Mouse (Mus musculus) hindbrain, embryonic 14.5 days (tissue): ENCODE data around the gene Pitpnm2. TPM values are rescaled to one million over a fixed set of nuclear protein-coding genes. Genes with fewer than 3 reads are reported as not detected.

Source experiments
- ATAC-seq: fragments of 200-750 bp; cut with Nextera tagmentation; 2 replicates; pipeline ENCODE4 v1.8.0; 2017; ENCODE audit warnings: moderate number of reproducible peaks, mild to moderate bottlenecking, moderate TSS enrichment, moderate library complexity; ENCODE audit not compliant: low FRiP score
- DNase-seq: peaks from one replicate; pipeline ENCODE4 v3.0.0-alpha.2; 2015; ENCODE audit warnings: low spot score
- H3K27ac ChIP-seq: fragments of 300-500 bp; sonication (generic); 2 replicates; pipeline ENCODE4 v1.5.1; 2014; ENCODE audit warnings: mild to moderate bottlenecking, moderate library complexity
- H3K27me3 ChIP-seq: fragments of 300-500 bp; sonication (generic); 2 replicates; pipeline ENCODE4 v1.6.1; 2014; ENCODE audit warnings: mild to moderate bottlenecking, low read length, mixed read lengths; ENCODE audit not compliant: control insufficient read depth, insufficient read depth
- H3K36me3 ChIP-seq: fragments of 300-500 bp; sonication (generic); replicated peaks from 2 replicates; pipeline ENCODE4 v1.6.1; 2014; ENCODE audit not compliant: control insufficient read depth, insufficient read depth
- H3K4me1 ChIP-seq: fragments of 300-500 bp; sonication (generic); replicated peaks from 2 replicates; pipeline ENCODE4 v1.6.1; 2014; ENCODE audit warnings: antibody characterized with exemption, low read length, mixed read lengths; ENCODE audit not compliant: control insufficient read depth, insufficient read depth
- H3K4me2 ChIP-seq: fragments of 300-500 bp; sonication (generic); replicated peaks from 2 replicates; pipeline ENCODE4 v1.6.1; 2014; ENCODE audit warnings: mild to moderate bottlenecking, moderate library complexity
- H3K4me3 ChIP-seq: fragments of 300-500 bp; sonication (generic); replicated peaks from 2 replicates; pipeline ENCODE4 v1.5.1; 2014; ENCODE audit warnings: mild to moderate bottlenecking, low read length
- H3K9ac ChIP-seq: fragments of 300-500 bp; sonication (generic); 2 replicates; pipeline ENCODE4 v1.6.1; 2014
- H3K9me3 ChIP-seq: fragments of 300-500 bp; sonication (generic); 2 replicates; pipeline ENCODE4 v1.6.1; 2016; ENCODE audit warnings: low read length; ENCODE audit not compliant: control insufficient read depth
- WGBS: fragments of 180-500 bp; shearing (Covaris S2); extraction: QIAGEN DNeasy Blood & Tissue Kit; methylation state at CpG from one replicate; pipeline ENCODE4 v1.1.7; 2014; 5-methylcytosine and 5-hydroxymethylcytosine counted together
- polyA plus RNA-seq: library from polyadenylated mRNA; unstranded; fragments of >200 nt; fragmentation: Nextera tagmentation; extraction: Ambion mirVana; gene quantifications from 2 replicates; pipeline ENCODE4 v1.2.1, GENCODE M21; 2014

The Pitpnm2 gene
- polyA plus RNA-seq, 1 experiment from 2014 or later: 13.5 TPM

GRCm38 (mm10) chr5:124192251-124192710 is 57.3 kb downstream of the Pitpnm2 start:
- Histone ChIP-seq H3K9me3 (no peaks in the 10 kb centered on the region), H3K27me3 (no peaks in the 10 kb centered on the region), H3K36me3 (no peaks in the 10 kb centered on the region), H3K4me2 (no peak overlapping the region), H3K4me3 (no peak overlapping the region), H3K27ac (no peak overlapping the region), H3K4me1 (peaks cover 32% of the 10 kb centered on the region), H3K9ac (0 out of 2 replicates have a peak overlapping the region, but pooled peaks have one; percentile 53)
- ATAC-seq (no peak), DNase-seq (no peak)
- WGBS: 86% methylated on average over 7 of the region's 7 CpGs

- no peak for ATAC-seq
- no peak overlapping the region for H3K27ac ChIP-seq
- DNase-seq: no peak
- H3K4me1 ChIP-seq: peaks cover 52% of the 10 kb centered on the region
- 89% methylated on average over 10 of the region's 10 CpGs for WGBS
- no peak overlapping the region for H3K9ac ChIP-seq
- H3K4me2 ChIP-seq: no peak overlapping the region
- H3K4me3 ChIP-seq: no peak overlapping the region
- H3K9me3 ChIP-seq: no peaks in the 10 kb centered on the region
- no peaks in the 10 kb centered on the region for H3K27me3 ChIP-seq
- H3K36me3 ChIP-seq: no peaks in the 10 kb centered on the region
Measured at GRCm38 (mm10) chr5:124190146-124190870, 59.3 kb downstream of the Pitpnm2 start.

GRCm38 (mm10) chr5:124189572-124189981 is 60.0 kb downstream of the Pitpnm2 start:
- DNase-seq (no peak), ATAC-seq (no peak)
- 97% methylated on average over 4 of the region's 4 CpGs for WGBS
- Histone ChIP-seq H3K27ac (no peak overlapping the region), H3K9ac (no peak overlapping the region), H3K4me2 (no peak overlapping the region), H3K36me3 (no peaks in the 10 kb centered on the region), H3K9me3 (no peaks in the 10 kb centered on the region), H3K27me3 (no peaks in the 10 kb centered on the region), H3K4me3 (no peak overlapping the region), H3K4me1 (peaks cover 59% of the 10 kb centered on the region)

- peaks cover 68% of the 10 kb centered on the region for H3K4me1 ChIP-seq
Measured at GRCm38 (mm10) chr5:124187508-124188311, 61.9 kb downstream of the Pitpnm2 start.

GRCm38 (mm10) chr5:124186981-124187507 is 62.5 kb downstream of the Pitpnm2 start:
- ATAC-seq: peak; percentile 84
- Histone ChIP-seq H3K27me3 (no peaks in the 10 kb centered on the region), H3K4me1 (peaks cover 63% of the 10 kb centered on the region), H3K4me2 (peak overlapping the region; percentile 62), H3K36me3 (no peaks in the 10 kb centered on the region), H3K4me3 (peak overlapping the region; percentile 29), H3K9ac (peak overlapping the region; percentile 60), H3K9me3 (no peaks in the 10 kb centered on the region), H3K27ac (peak overlapping the region; percentile 88)
- 4% methylated on average over 22 of the region's 22 CpGs for WGBS
- peak; percentile 74 for DNase-seq

More at GRCm38 (mm10) chr5:124187508-124188311, 61.9 kb downstream of the Pitpnm2 start:
- Histone ChIP-seq H3K9me3 (no peaks in the 10 kb centered on the region), H3K4me3 (0 out of 2 replicates have a peak overlapping the region, but pooled peaks have one; percentile 29), H3K4me2 (peak overlapping the region; percentile 62), H3K36me3 (no peaks in the 10 kb centered on the region), H3K9ac (peak overlapping the region; percentile 60), H3K27ac (peak overlapping the region; percentile 88), H3K27me3 (no peaks in the 10 kb centered on the region)
- WGBS: 41% methylated on average over 12 of the region's 12 CpGs
- no peak for ATAC-seq
- no peak for DNase-seq

GRCm38 (mm10) chr5:124186465-124186854 is 63.1 kb downstream of the Pitpnm2 start:
- peaks cover 63% of the 10 kb centered on the region for H3K4me1 ChIP-seq
- 46% methylated on average over 10 of the region's 10 CpGs for WGBS
- H3K9ac ChIP-seq: peak overlapping the region; percentile 60
- H3K27me3 ChIP-seq: no peaks in the 10 kb centered on the region
- DNase-seq (no peak), ATAC-seq (peak; percentile 31; the same call in 1 of the 2 replicates)
- H3K4me3 ChIP-seq: peak overlapping the region; percentile 29
- H3K27ac ChIP-seq: peak overlapping the region; percentile 88
- peak overlapping the region; percentile 62 for H3K4me2 ChIP-seq
- H3K9me3 ChIP-seq: no peaks in the 10 kb centered on the region
- no peaks in the 10 kb centered on the region for H3K36me3 ChIP-seq

GRCm38 (mm10) chr5:124185706-124186464 is 63.7 kb downstream of the Pitpnm2 start:
- Histone ChIP-seq H3K9ac (peak overlapping the region; percentile 60), H3K27me3 (no peaks in the 10 kb centered on the region), H3K4me2 (peak overlapping the region; percentile 62), H3K4me1 (peaks cover 63% of the 10 kb centered on the region), H3K27ac (peak overlapping the region; percentile 88), H3K36me3 (no peaks in the 10 kb centered on the region), H3K4me3 (peak overlapping the region; percentile 29), H3K9me3 (no peaks in the 10 kb centered on the region)
- 46% methylated on average over 15 of the region's 15 CpGs for WGBS
- ATAC-seq: no peak
- no peak for DNase-seq

- peaks cover 63% of the 10 kb centered on the region for H3K4me1 ChIP-seq
- H3K9ac ChIP-seq: peak overlapping the region; percentile 60
- ATAC-seq (no peak), DNase-seq (peak; percentile 57)
- H3K4me2 ChIP-seq: peak overlapping the region; percentile 62
- H3K36me3 ChIP-seq: no peaks in the 10 kb centered on the region
- H3K27me3 ChIP-seq: no peaks in the 10 kb centered on the region
- no peaks in the 10 kb centered on the region for H3K9me3 ChIP-seq
- H3K27ac ChIP-seq: peak overlapping the region; percentile 88
- WGBS: 7% methylated on average over 15 of the region's 15 CpGs
- peak overlapping the region; percentile 29 for H3K4me3 ChIP-seq
Measured at GRCm38 (mm10) chr5:124184898-124185701, 64.5 kb downstream of the Pitpnm2 start.
